Comparison of ENCODE assay signal across 9 mouse cellular contexts in genomic region chr6:134450661-134451119, GRCm38 (mm10). TPM values are rescaled to one million over a fixed set of nuclear protein-coding genes. Genes with fewer than 3 reads are reported as not detected.
DNase-seq lines count a peak whose midpoint lies in the region; ATAC-seq lines count a peak whose summit lies in the region.
"Had no signal": no experiment of that assay in that cellular context is flagged by ENCODE, and none has a peak within 500 bp of the region (broad histone marks: within the 10 kb centered on the region; RNA-seq: fewer than 3 reads in every experiment).

No protein-coding gene starts in this region.

- H3K9ac ChIP-seq in midbrain, embryonic 15.5 days = no peak overlapping the region

- no peak overlapping the region for H3K4me3 ChIP-seq in hindbrain, embryonic 10.5 days
- H3K4me3 ChIP-seq in midbrain, embryonic 15.5 days = no peak overlapping the region
- H3K4me3 ChIP-seq: megakaryocyte, embryonic 14.5 days had no signal

- H3K4me2 ChIP-seq in midbrain, embryonic 15.5 days = no peak overlapping the region

- WGBS in hindbrain, embryonic 10.5 days = 67% methylated on average over 14 of the region's 14 CpGs
- 67% methylated on average over 14 of the region's 14 CpGs for WGBS in midbrain, embryonic 15.5 days

- peak; percentile 68 for DNase-seq in embryo, embryonic 10.5 days (ENCODE audit: low spot score)
- DNase-seq in embryo, embryonic 10 days (ENCODE audit: low spot score) = no peak
- DNase-seq in ovary, adult 18-20 months (ENCODE audit: low spot score) = peak; percentile 30
- DNase-seq in ovary, postnatal 14 days (ENCODE audit: low spot score) = no peak
- DNase-seq in hindbrain, embryonic 10.5 days (ENCODE audit: low spot score) = peak; percentile 28
- DNase-seq in layer of hippocampus, adult 8-10 months (ENCODE audit: low spot score in 2 of 2) = no peak
- DNase-seq in cerebellum, postnatal 36 days = no peak

- H3K27ac ChIP-seq in hindbrain, embryonic 10.5 days = peak overlapping the region; percentile 50; the same call in 1 of the 2 replicates
- no peak overlapping the region for H3K27ac ChIP-seq in midbrain, embryonic 15.5 days

- peaks cover 5% of the 10 kb centered on the region; the same call in 1 of the 2 replicates for H3K4me1 ChIP-seq in hindbrain, embryonic 10.5 days (replicated peaks)
- no peaks in the 10 kb centered on the region for H3K4me1 ChIP-seq in midbrain, embryonic 15.5 days

- H3K27me3 ChIP-seq in hindbrain, embryonic 10.5 days (ENCODE audit: insufficient read depth, poor library complexity, severe bottlenecking) = no peaks in the 10 kb centered on the region
- no peaks in the 10 kb centered on the region for H3K27me3 ChIP-seq in midbrain, embryonic 15.5 days (replicated peaks)
- H3K27me3 ChIP-seq: megakaryocyte, embryonic 14.5 days had no signal

- peaks cover 81% of the 10 kb centered on the region for H3K36me3 ChIP-seq in hindbrain, embryonic 10.5 days
- H3K36me3 ChIP-seq in midbrain, embryonic 15.5 days (replicated peaks) = peaks cover 29% of the 10 kb centered on the region

- peak; percentile 44 for ATAC-seq in midbrain, embryonic 15.5 days (replicated peaks)

- no peaks in the 10 kb centered on the region for H3K9me3 ChIP-seq in hindbrain, embryonic 10.5 days
- no peaks in the 10 kb centered on the region for H3K9me3 ChIP-seq in midbrain, embryonic 15.5 days
- H3K9me3 ChIP-seq: megakaryocyte, embryonic 14.5 days had no signal

RNA-seq across cellular contexts. Expression of gene Bcl2l14, which starts 54.6 kb away (rescaled TPM):
- polyA plus RNA-seq in hindbrain, embryonic 10.5 days (2016; fragmentation: Nextera tagmentation; extraction: Ambion mirVana) = 0.31 and 0.42 TPM in 2 replicates
- 0.12 TPM in 1 of 2 replicates, not detected in the other for polyA plus RNA-seq in midbrain, embryonic 15.5 days (2015; fragmentation: Nextera tagmentation; extraction: Ambion mirVana)
- total RNA-seq in layer of hippocampus, adult 8-10 months (2022) = not detected

Comparison
In these comparisons a context has a peak if more than half of its experiments do, and no peak if none do; other contexts are left out.
1. DNase-seq: peak in embryo, embryonic 10.5 days (single experiment), ovary, adult 18-20 months (single experiment) and hindbrain, embryonic 10.5 days (single experiment); none in embryo, embryonic 10 days (single experiment), ovary, postnatal 14 days (single experiment), layer of hippocampus, adult 8-10 months (0 of 2) and cerebellum, postnatal 36 days (0 of 2).